Mouse (Mus musculus): ENCODE data around the gene Fgfr2. TPM values are rescaled to one million over a fixed set of nuclear protein-coding genes. Genes with fewer than 3 reads are reported as not detected.
"Not testable (repeated sequence)": the region's sequence is repeated elsewhere in the genome, so short reads cannot be mapped to it uniquely, and the experiment has no call there.

Fgfr2 gene
- polyA plus RNA-seq, 2 experiments from 2014 or later, result not detected

- no peak for ATAC-seq
These were observed 2449.7 kb downstream of the Fgfr2 start for GRCm38 (mm10) chr7:130673169-130674033.

- no peak for ATAC-seq
These were observed 2451.8 kb downstream of the Fgfr2 start for GRCm38 (mm10) chr7:130671301-130671700.

- ATAC-seq, result no peak
These were observed 2452.8 kb downstream of the Fgfr2 start for GRCm38 (mm10) chr7:130670358-130670757.

- ATAC-seq, result no peak
These were observed 2453.7 kb downstream of the Fgfr2 start for GRCm38 (mm10) chr7:130669370-130669881.

- no peak for ATAC-seq
These were observed 2454.3 kb downstream of the Fgfr2 start for GRCm38 (mm10) chr7:130668729-130669281.

- not testable (repeated sequence) for ATAC-seq
These were observed 2455.1 kb downstream of the Fgfr2 start for GRCm38 (mm10) chr7:130668013-130668412.

GRCm38 (mm10) chr7:130665358-130665757, 2457.8 kb downstream of the Fgfr2 start:
- no peak for ATAC-seq

- ATAC-seq, result no peak
These were observed 2458.5 kb downstream of the Fgfr2 start for GRCm38 (mm10) chr7:130664629-130665028.

- no peak for ATAC-seq
These were observed 2459.1 kb downstream of the Fgfr2 start for GRCm38 (mm10) chr7:130664037-130664436.

GRCm38 (mm10) chr7:130662869-130663268, 2460.3 kb downstream of the Fgfr2 start:
- ATAC-seq, result no peak

- no peak for ATAC-seq
These were observed 2460.9 kb downstream of the Fgfr2 start for GRCm38 (mm10) chr7:130662250-130662649.

GRCm38 (mm10) chr7:130659129-130659528, 2464.0 kb downstream of the Fgfr2 start:
- no peak for ATAC-seq

GRCm38 (mm10) chr7:130657751-130658150, 2465.4 kb downstream of the Fgfr2 start:
- no peak for ATAC-seq

GRCm38 (mm10) chr7:130656965-130657364, 2466.2 kb downstream of the Fgfr2 start:
- ATAC-seq, result no peak

- ATAC-seq, result no peak
These were observed 2468.6 kb downstream of the Fgfr2 start for GRCm38 (mm10) chr7:130654562-130654961.

- ATAC-seq, result no peak
These were observed 2470.1 kb downstream of the Fgfr2 start for GRCm38 (mm10) chr7:130653036-130653555.

- ATAC-seq, result no peak
These were observed 2472.5 kb downstream of the Fgfr2 start for GRCm38 (mm10) chr7:130650621-130651020.

GRCm38 (mm10) chr7:130649257-130649656, 2473.9 kb downstream of the Fgfr2 start:
- ATAC-seq, result no peak

- no peak for ATAC-seq
These were observed 2475.1 kb downstream of the Fgfr2 start for GRCm38 (mm10) chr7:130648061-130648460.

GRCm38 (mm10) chr7:130646762-130647139, 2476.4 kb downstream of the Fgfr2 start:
- peak; percentile 83 for ATAC-seq

GRCm38 (mm10) chr7:130645994-130646761, 2477.0 kb downstream of the Fgfr2 start:
- ATAC-seq, result peak; percentile 51

GRCm38 (mm10) chr7:130645332-130645993, 2477.7 kb downstream of the Fgfr2 start:
- peak; percentile 36 for ATAC-seq

All from CD4-positive, CD25-positive, alpha-beta regulatory T cell, adult 4 months (primary cell).